Mouse (Mus musculus) C2C12 (cell line): ENCODE measurements around the gene Galns. TPM values are rescaled to one million over a fixed set of nuclear protein-coding genes. Genes with fewer than 3 reads are reported as not detected.

Source experiments
- H3K27me3 ChIP-seq: one replicate; pipeline ENCODE4 v1.6.1; 2011; ENCODE audit not compliant: control insufficient read depth, insufficient read depth, insufficient read length
- H3K36me3 ChIP-seq: one replicate; pipeline ENCODE4 v1.6.1; 2011; ENCODE audit not compliant: control insufficient read depth, insufficient read depth
- H3K4me3 ChIP-seq: one replicate; pipeline ENCODE4 v1.5.1; 2011; ENCODE audit warnings: mild to moderate bottlenecking, control low read depth; ENCODE audit not compliant: poor library complexity, insufficient read depth, severe bottlenecking
- H3K79me2 ChIP-seq: one replicate; pipeline ENCODE4 v1.6.1; 2011; ENCODE audit not compliant: control insufficient read depth, insufficient read depth
- H3K79me3 ChIP-seq: one replicate; pipeline ENCODE4 v1.6.1; 2011; ENCODE audit warnings: low read depth, control low read depth
- H3ac ChIP-seq: one replicate; pipeline ENCODE3; 2011; ENCODE audit warnings: low read depth; ENCODE audit not compliant: control insufficient read depth, insufficient read length
- CEBPB ChIP-seq: IDR thresholded peaks from one replicate; pipeline ENCODE4 v1.6.1; 2011; ENCODE audit warnings: low read depth, mild to moderate bottlenecking, control low read depth, moderate library complexity
- CTCF ChIP-seq: IDR thresholded peaks from one replicate; pipeline ENCODE4 v1.5.1; 2011; ENCODE audit not compliant: control insufficient read depth, insufficient read depth, insufficient read length
- FOSL1 ChIP-seq: IDR thresholded peaks from one replicate; pipeline ENCODE4 v1.8.0; 2011; ENCODE audit warnings: mild to moderate bottlenecking, low read length; ENCODE audit not compliant: poor library complexity, insufficient read depth, severe bottlenecking
- MAX ChIP-seq: IDR thresholded peaks from one replicate; pipeline ENCODE4 v1.6.1; 2011; ENCODE audit warnings: mild to moderate bottlenecking, control low read depth
- MYOD1 ChIP-seq: IDR thresholded peaks from one replicate; pipeline ENCODE4 v1.6.1; 2011; ENCODE audit warnings: low read depth; ENCODE audit not compliant: control insufficient read depth, insufficient read length
- MYOG ChIP-seq: IDR thresholded peaks from one replicate; pipeline ENCODE4 v1.6.1; 2011; ENCODE audit not compliant: control insufficient read depth, insufficient read length; ENCODE audit errors: extremely low read depth
- USF1 ChIP-seq: IDR thresholded peaks from one replicate; pipeline ENCODE4 v1.6.1; 2011; ENCODE audit warnings: low read depth, mild to moderate bottlenecking, control low read depth, moderate library complexity
- polyA plus RNA-seq: library from polyadenylated mRNA; unstranded; fragments of >200 nt; fragmentation: generic; extraction: Trizol; gene quantifications from one replicate; pipeline ENCODE4 v1.2.1, GENCODE M21; 2012; ENCODE audit warnings: missing spikeins

Gene Galns
- polyA plus RNA-seq, 1 experiment: 9.8 TPM

DNA sequence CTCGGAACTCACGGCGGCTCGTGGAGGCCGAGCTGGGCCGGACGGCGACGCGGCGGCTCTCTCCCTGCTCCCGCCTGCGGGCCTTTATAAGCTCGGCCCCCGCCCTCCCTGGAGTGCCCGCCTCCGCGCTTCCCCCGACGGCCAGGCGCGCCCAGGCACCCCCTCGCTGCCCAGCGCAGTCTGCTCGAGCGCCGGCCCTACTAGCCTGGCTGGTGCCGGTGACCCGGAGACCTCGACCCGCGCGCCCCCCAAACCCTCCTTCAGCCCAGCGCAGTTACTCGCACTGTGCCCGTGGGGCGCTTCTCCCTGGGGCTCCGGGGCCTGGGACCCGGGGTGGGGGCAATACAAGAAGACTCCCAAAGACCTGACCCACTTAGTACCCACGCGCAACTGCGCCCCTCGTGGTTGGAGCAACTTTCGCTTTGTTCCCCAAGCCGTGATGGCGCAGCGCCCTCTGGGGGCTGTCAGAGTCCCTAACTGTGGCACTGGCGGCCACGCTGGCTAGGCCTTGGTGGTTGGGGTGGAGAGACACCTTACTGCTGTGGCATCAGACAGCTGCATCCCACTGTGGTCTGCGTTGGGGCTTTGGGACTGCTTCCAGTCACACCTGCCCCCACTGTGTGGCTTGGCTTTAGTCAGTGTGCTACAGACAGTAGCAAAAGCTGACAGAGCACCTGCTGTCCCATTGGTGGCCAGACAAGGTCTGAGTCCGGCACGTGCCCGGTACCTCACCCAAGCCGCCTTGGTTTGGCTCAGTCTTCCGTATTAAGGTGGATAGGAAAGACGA is 59.8 kb downstream of the Galns start, which contains the start of gene Piezo1:
Gene Piezo1 (minus strand): TSS at position 65 of the 787 bp plus-strand sequence.
- H3K79me3 ChIP-seq: peaks cover 34% of the 10 kb centered on the region
- H3K4me3 ChIP-seq: peak within 1 kb of the TSS; percentile 65
- peaks cover 6% of the 10 kb centered on the region for H3K36me3 ChIP-seq
- H3ac ChIP-seq: peak within 1 kb of the TSS; percentile 100
- H3K79me2 ChIP-seq: peaks cover 46% of the 10 kb centered on the region
- TF ChIP-seq CEBPB: no peak
- no peak for TF ChIP-seq FOSL1
- TF ChIP-seq MYOD1: peak; percentile 64
- TF ChIP-seq USF1: no peak
- peak; percentile 75 for TF ChIP-seq MAX
- no peak for TF ChIP-seq MYOG
- peak; percentile 100 for TF ChIP-seq CTCF
- H3K27me3 ChIP-seq: no peaks in the 10 kb centered on the region

DNA sequence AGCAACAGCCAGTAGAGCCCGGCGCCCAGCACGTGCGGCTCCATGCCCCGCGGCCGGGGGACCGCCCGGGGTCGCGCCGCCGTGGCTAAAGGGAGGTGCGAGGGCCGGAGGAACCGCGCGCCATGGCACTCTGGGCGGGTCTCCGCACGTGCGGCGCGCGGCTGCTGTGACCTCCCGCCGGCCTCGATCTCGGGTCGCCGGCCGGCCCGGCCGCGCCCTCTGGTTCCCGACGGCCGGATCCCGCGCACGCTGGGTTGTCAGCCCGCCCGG is 60.3 kb downstream of the Galns start:
- peaks cover 38% of the 10 kb centered on the region for H3K79me3 ChIP-seq
- no peaks in the 10 kb centered on the region for H3K27me3 ChIP-seq
- H3K4me3 ChIP-seq: peak overlapping the region; percentile 65
- TF ChIP-seq MYOG (no peak), CTCF (no peak), MAX (no peak), MYOD1 (no peak)
- peaks cover 6% of the 10 kb centered on the region for H3K36me3 ChIP-seq
- H3K79me2 ChIP-seq: peaks cover 51% of the 10 kb centered on the region
- peak overlapping the region; percentile 100 for H3ac ChIP-seq

DNA sequence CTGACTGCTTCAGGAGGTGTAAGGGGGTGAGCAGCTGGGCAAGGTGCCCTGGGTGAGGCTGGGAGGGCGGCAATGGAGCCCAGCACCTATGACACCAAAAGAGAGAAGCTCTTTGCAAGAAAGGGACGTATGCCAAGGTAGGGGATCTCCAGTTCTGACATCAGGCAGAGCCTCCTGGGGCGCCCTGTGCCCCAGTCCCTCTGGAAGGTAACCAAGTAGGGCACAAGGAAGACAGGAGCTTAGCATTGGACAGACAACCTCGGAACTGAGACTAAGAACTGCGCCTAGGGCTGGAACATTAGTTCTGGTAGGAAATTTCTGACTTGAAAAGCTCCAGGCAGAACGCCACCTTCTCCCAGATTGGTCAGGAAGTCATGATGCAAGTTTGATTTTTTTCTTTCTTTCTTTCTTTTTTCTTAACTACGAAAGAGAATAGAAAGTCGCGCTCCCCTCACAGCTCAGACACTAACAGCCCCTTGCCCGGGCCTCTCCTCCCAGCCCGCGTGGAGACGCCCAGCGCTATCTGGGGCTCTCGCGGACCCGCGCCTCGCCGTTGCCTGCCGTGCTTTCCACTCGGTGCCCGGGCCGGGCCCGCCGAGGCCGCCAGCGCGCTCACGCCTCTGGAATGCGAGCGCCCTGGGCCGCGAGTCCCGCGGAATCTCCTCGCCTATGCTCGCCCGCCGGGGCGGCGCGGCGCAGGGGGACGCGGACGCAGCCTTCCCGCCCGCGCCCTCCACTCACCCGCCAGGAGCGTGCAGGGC is 60.8 kb downstream of the Galns start:
- no peaks in the 10 kb centered on the region for H3K27me3 ChIP-seq
- peaks cover 43% of the 10 kb centered on the region for H3K79me3 ChIP-seq
- H3ac ChIP-seq: peak overlapping the region; percentile 100
- peaks cover 6% of the 10 kb centered on the region for H3K36me3 ChIP-seq
- peaks cover 56% of the 10 kb centered on the region for H3K79me2 ChIP-seq
- no peak for TF ChIP-seq MAX
- TF ChIP-seq CTCF: no peak
- TF ChIP-seq MYOD1: no peak
- no peak for TF ChIP-seq MYOG
- TF ChIP-seq USF1: no peak
- TF ChIP-seq CEBPB: no peak
- no peak for TF ChIP-seq FOSL1
- H3K4me3 ChIP-seq: peak overlapping the region; percentile 65

DNA sequence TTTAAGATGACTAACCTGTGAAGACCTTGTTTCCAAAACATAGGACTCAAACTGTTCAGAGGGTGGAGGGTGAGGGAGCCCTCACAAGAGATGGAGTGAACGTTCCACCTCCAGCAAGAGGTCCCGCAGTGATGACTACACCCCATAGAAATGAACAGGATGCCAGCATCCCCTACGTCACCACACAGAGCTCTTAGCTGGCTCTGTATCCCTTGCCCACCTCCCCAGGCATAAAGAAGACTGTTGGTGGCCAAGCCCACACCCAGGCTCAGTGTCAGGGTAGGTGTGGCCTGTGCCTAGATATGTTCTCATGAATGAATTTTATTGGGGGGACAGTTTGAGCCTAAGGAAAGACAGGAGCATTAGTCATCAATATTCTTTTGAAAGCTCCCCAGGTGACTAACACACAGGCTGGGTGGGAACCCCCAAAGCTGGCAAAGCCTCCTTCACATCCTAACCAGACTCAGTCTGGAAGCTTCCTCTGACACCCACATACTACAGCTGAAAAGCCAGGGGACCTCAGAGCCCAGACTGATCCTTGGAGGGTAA is 62.3 kb downstream of the Galns start:
- H3K4me3 ChIP-seq: no peak overlapping the region
- H3K79me2 ChIP-seq: peaks cover 71% of the 10 kb centered on the region
- peaks cover 9% of the 10 kb centered on the region for H3K36me3 ChIP-seq
- H3ac ChIP-seq: no peak overlapping the region
- no peaks in the 10 kb centered on the region for H3K27me3 ChIP-seq
- no peak for TF ChIP-seq MYOG
- no peak for TF ChIP-seq MAX
- no peak for TF ChIP-seq CEBPB
- TF ChIP-seq MYOD1: no peak
- TF ChIP-seq FOSL1: no peak
- no peak for TF ChIP-seq USF1
- TF ChIP-seq CTCF: no peak
- H3K79me3 ChIP-seq: peaks cover 57% of the 10 kb centered on the region

DNA sequence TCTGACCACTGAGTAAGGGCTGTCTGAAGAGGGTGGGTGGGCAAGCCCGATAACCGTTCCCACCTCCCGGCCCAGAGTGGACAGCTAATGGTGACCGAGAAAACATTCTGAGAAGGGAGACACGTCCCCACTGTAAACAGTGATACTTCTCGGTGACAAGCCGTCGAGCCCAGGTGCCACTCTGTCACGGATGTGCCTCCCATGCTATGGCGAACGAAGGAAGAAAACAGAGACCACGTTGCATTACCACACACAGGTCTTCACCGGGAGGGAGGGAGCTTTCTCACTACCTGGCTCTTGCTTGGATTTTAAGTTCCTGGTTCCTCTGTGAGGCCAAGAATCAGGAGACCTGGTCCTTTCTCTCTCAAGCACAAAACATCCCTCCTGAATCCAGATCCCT is 62.9 kb downstream of the Galns start:
- no peak for TF ChIP-seq MYOG
- no peak for TF ChIP-seq MAX
- no peak for TF ChIP-seq FOSL1
- TF ChIP-seq MYOD1: no peak
- no peak for TF ChIP-seq CEBPB
- TF ChIP-seq CTCF: no peak
- no peak for TF ChIP-seq USF1
- Histone ChIP-seq H3K4me3 (no peak overlapping the region), H3ac (no peak overlapping the region)

DNA sequence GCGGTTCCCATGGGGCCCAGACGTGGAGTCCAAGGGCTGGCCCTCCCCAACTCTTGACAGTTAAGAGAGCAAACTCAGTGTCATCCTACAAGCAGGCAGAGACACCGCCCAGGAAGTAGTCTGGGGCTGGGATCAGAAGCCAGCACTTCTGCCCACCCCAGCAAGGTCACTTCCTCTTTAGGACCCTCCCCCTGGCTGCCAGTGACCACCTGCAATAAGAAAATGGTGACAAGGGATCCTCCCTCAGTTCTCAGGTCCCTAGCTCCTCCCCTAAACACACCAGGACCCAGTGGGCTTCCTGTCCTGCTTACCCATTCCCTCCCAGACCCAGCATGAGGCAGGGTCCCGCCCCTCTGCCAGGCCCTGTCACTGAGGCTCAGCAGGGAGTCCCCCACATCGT is 63.4 kb downstream of the Galns start:
- Histone ChIP-seq H3K4me3 (no peak overlapping the region), H3ac (no peak overlapping the region), H3K36me3 (peaks cover 13% of the 10 kb centered on the region), H3K79me3 (peaks cover 69% of the 10 kb centered on the region), H3K27me3 (no peaks in the 10 kb centered on the region), H3K79me2 (peaks cover 82% of the 10 kb centered on the region)
- no peak for TF ChIP-seq MYOG
- TF ChIP-seq CEBPB: no peak
- TF ChIP-seq FOSL1: no peak
- TF ChIP-seq MYOD1: no peak
- TF ChIP-seq CTCF: no peak
- no peak for TF ChIP-seq USF1
- no peak for TF ChIP-seq MAX

More for the DNA sequence above, 62.9 kb downstream of the Galns start:
- H3K79me2 ChIP-seq: peaks cover 77% of the 10 kb centered on the region
- peaks cover 64% of the 10 kb centered on the region for H3K79me3 ChIP-seq
- H3K36me3 ChIP-seq: peaks cover 13% of the 10 kb centered on the region
- H3K27me3 ChIP-seq: no peaks in the 10 kb centered on the region
